Mouse (Mus musculus) bone marrow, adult 2 months (tissue): ENCODE measurements around the gene Mbd3. TPM values are rescaled to one million over a fixed set of nuclear protein-coding genes. Genes with fewer than 3 reads are reported as not detected.

Experiments
- H3K27ac ChIP-seq: fragments of 200-500 bp; 2 replicates; pipeline ENCODE4 v1.5.1; 2012; ENCODE audit warnings: low read depth, mild to moderate bottlenecking, control low read depth, inconsistent platforms, low read length; ENCODE audit not compliant: control insufficient read depth, poor library complexity, insufficient read depth
- H3K4me1 ChIP-seq: fragments of 200-500 bp; 2 replicates; pipeline ENCODE4 v1.6.1; 2011; ENCODE audit warnings: low read length; ENCODE audit not compliant: control insufficient read depth, insufficient read depth
- H3K4me3 ChIP-seq: fragments of 200-500 bp; replicated peaks from 2 replicates; pipeline ENCODE3; 2011; ENCODE audit warnings: mild to moderate bottlenecking, low read depth, low read length, control low read depth; ENCODE audit not compliant: control insufficient read depth
- CTCF ChIP-seq: fragments of 200-500 bp; IDR thresholded peaks from 2 replicates; pipeline ENCODE4 v1.5.1; 2011; ENCODE audit warnings: low read length, control low read depth; ENCODE audit not compliant: control insufficient read depth, insufficient read depth
- POLR2A ChIP-seq: fragments of 200-500 bp; IDR thresholded peaks from 2 replicates; pipeline ENCODE4 v1.6.1; 2011; ENCODE audit warnings: low read depth, mild to moderate bottlenecking, control low read depth, low read length, borderline replicate concordance; ENCODE audit not compliant: control insufficient read depth
- WGBS: fragments of 180-500 bp; shearing (Covaris S2); methylation state at CpG from one replicate; pipeline ENCODE4 v1.1.7; 2018; 5-methylcytosine and 5-hydroxymethylcytosine counted together
- polyA plus RNA-seq: library from polyadenylated mRNA; stranded (reverse); fragments of >200 nt; gene quantifications from 2 replicates; pipeline ENCODE4 v1.2.4, GENCODE M21; 2011; ENCODE audit warnings: low replicate concordance; ENCODE audit not compliant: missing spikeins, insufficient read depth, insufficient read length

The Mbd3 gene
- polyA plus RNA-seq, 1 experiment, result 82.0 TPM

DNA sequence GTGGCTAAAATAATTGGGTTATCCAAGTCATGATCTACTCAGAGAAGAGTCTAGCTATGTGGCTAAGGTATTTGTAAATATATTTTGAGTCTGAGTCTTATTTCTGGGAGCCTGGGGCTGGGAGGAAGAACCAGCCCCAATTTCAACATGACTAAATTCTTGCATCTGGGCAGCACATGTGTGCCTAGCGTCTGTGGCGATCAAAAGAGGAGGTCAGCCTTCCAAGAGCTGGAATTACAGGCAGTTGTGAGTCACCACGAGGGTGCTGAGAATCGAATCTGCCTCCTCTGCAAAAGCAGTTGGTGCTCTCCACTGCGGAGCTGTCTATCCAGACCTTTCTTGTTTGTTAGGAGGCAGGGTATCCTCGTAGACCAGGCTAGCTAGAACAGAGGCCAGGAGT is 33.6 kb downstream of the Mbd3 start:
- TF ChIP-seq CTCF, result no peak
- TF ChIP-seq POLR2A, result no peak
- Histone ChIP-seq H3K27ac (no peak overlapping the region), H3K4me1 (no peaks in the 10 kb centered on the region), H3K4me3 (no peak overlapping the region)
- 58% methylated on average over 6 of the region's 6 CpGs for whole genome bisulfite sequencing

DNA sequence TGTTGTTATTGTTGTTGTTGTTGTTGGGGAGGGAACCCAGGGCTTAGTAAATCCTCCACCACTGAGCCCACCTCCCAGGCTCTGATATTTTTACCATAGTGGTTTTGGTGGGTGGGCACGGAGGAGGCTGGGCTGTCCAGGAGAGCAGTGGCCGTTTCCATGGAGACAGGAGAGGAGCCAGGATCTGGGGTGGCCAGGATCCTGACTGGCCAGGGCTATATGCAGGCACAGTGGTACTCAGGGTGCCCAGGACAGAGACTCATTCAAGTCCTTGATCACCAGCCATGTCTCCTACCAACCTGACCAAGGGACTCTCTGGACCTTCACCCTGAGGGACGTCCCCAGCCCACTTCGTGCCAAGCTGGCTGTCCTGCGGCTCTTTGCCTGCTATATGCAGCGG is 35.6 kb downstream of the Mbd3 start:
- WGBS, result 53% methylated on average over 6 of the region's 6 CpGs
- Histone ChIP-seq H3K27ac (no peak overlapping the region), H3K4me1 (no peaks in the 10 kb centered on the region), H3K4me3 (no peak overlapping the region)
- TF ChIP-seq CTCF (no peak), POLR2A (no peak)

DNA sequence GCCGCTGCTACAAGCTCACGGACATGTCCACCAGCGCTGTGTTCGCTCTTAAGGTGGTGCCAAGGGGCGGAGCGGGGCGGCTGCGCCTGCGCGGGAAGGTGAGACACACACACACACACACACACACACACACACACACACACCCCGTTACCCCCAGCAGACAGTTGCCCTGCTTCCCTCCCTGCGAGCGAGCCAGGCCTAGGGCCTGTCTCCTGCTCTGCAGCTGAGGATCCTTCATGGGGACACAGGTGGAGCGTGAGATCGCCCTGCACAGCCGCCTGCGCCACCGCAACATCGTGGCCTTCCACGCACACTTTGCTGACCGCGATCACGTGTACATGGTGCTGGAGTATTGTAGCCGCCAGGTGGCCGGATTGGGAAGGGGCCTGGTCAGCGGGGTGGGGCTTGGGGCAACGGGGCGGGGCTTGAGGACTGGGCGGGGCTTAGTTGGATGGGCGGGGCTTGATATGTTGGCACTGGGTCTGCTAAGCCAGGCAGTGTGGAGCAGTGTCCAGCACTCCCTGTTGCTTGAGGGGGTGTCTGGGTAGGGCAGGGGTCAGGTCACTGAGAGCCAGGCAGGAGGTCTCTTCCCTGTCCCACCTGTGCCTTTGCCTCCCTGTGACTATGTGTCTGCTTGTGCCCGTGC is 41.2 kb downstream of the Mbd3 start:
- no peaks in the 10 kb centered on the region for H3K4me1 ChIP-seq
- no peak overlapping the region for H3K4me3 ChIP-seq
- WGBS, result 6% methylated on average over 31 of the region's 31 CpGs
- TF ChIP-seq CTCF (no peak), POLR2A (no peak)
- no peak overlapping the region for H3K27ac ChIP-seq

DNA sequence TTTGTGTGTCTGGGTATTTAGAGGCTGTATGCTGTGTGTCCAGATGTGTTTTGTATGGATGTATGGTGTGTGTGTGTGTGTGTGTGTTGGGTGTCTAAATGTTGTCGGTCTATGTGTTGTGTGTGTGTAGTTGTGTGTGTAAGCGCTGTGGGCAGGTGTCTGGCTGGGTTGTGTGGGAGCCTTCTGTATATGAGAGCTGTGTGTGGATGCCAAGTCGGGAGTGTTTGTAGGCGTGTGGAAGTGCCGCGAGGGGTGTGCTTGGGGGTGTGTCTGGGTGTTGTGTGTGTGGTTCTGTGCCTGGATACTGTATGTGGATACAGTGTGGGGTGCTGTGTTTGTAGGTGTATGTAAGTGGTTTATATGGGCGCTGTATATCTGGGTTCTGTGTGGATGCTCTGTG is 42.0 kb downstream of the Mbd3 start:
- no peak for TF ChIP-seq CTCF
- TF ChIP-seq POLR2A, result no peak
- Histone ChIP-seq H3K4me1 (no peaks in the 10 kb centered on the region), H3K4me3 (no peak overlapping the region), H3K27ac (no peak overlapping the region)
- WGBS, result 27% methylated on average over 7 of the region's 7 CpGs

DNA sequence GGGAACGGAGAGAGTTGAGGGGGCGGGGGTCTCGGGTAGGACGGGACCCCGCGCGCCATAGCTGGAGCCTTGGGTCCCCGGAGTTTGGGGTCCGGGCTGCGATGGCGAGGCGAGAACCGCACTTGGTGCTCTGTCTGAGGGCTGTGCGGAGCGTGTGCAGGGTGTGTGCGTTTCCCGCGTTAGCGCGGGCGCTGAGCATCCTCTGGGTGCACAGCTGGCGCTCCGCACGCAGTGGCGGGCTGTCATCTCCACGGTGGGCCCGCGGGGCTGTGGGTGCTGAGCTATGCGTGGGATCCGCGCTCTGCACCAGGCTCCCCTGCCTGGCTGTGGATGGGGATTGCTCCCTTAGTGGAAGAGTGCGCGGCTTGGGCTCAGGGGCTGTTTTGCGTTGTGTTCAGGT is 42.6 kb downstream of the Mbd3 start:
- Histone ChIP-seq H3K27ac (no peak overlapping the region), H3K4me1 (no peaks in the 10 kb centered on the region), H3K4me3 (no peak overlapping the region)
- WGBS, result 6% methylated on average over 34 of the region's 34 CpGs
- no peak for TF ChIP-seq CTCF
- no peak for TF ChIP-seq POLR2A

DNA sequence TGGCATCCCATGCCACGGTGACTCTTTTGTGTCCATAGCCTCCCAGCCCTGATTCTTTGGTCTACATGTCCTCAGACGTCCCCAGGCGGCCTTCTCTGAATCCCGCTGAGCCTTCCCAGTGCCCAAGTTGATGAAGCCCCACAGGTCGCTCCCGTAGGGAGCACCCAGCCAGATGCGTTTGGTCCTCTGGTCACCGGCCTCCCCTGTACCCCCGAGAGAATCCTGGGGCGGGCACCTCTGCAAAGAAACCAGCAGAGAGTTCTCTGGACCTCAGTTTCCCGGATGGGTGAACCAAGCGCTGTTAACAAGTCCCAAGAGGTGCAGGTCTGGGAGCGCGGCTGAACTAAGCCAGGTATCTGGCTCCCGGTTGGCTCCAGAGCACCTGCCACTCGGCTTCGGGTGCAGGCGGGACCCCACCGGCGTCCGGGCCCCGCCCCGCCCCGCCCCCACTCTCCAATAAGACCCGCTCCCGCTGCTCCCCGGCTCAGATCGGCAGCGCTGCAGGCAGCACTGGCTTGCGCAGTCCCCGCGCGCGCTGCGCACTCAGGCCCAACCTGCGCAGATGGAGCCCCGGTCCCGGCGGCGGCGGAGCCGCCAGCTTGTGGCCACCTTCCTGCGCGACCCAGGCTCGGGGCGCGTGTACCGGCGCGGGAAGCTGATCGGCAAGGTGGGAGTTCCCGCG is 43.2 kb downstream of the Mbd3 start, which contains the start of gene Plk5:
Gene Plk5 (plus strand): TSS at position 459 of the 682 bp plus-strand sequence.
- WGBS, result 2% methylated on average over 53 of the region's 53 CpGs
- Histone ChIP-seq H3K4me1 (no peaks in the 10 kb centered on the region), H3K27ac (no peak within 1 kb of the TSS; the same call in 1 of the 2 replicates), H3K4me3 (no peak within 1 kb of the TSS)
- no peak for TF ChIP-seq CTCF
- no peak for TF ChIP-seq POLR2A

DNA sequence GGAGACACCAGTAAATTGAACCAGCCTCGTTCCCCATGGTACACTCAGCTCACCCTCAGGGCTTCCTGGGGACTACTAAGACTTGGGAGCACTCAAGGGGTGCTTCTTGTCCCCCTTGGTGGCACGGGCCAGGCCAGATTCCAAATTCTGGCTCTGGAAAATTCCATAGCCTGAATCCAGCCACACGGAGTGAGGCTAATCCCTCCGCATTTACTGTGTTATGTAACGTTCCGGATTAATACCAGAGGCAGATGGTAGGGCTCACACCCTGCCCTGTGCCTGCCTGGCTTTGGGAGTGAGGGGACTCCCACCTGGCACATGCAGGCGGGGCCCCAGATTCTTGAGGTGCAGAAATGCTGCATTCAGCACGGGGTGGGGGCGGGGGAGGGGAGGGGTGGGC is 43.9 kb downstream of the Mbd3 start:
- H3K4me3 ChIP-seq, result no peak overlapping the region
- WGBS, result 35% methylated on average over 9 of the region's 9 CpGs
- TF ChIP-seq CTCF (no peak), POLR2A (no peak)
- no peak overlapping the region; the same call in 1 of the 2 replicates for H3K27ac ChIP-seq
- no peaks in the 10 kb centered on the region for H3K4me1 ChIP-seq

DNA sequence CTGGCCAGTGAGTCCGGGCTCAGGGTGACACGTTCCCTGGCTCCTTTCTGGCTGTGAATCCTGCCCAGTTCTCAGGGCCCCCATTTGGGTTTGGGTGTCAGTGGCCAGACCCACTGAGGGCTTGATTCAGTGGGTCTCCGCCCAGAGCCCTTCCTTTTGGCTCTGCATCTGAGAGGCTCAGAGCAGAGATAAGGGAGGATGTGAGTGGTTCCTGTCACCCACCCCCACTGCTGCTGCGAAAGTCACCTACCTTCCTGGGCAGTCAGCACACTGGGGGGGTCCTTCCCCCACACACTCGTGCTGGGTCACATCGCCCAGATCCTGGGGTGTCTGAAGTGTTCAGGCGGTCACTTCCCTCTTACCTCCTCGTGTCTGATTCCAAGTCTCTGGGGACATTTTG is 46.6 kb downstream of the Mbd3 start:
- TF ChIP-seq CTCF, result no peak
- no peak for TF ChIP-seq POLR2A
- Histone ChIP-seq H3K4me3 (no peak overlapping the region), H3K4me1 (peaks cover 1% of the 10 kb centered on the region; the same call in 1 of the 2 replicates), H3K27ac (no peak overlapping the region)
- WGBS, result 31% methylated on average over 8 of the region's 8 CpGs
